Mouse (Mus musculus): ENCODE measurements around the gene Adam12. TPM values are rescaled to one million over a fixed set of nuclear protein-coding genes. Genes with fewer than 3 reads are reported as not detected.

The Adam12 gene
- polyA plus RNA-seq, 1 experiment from 2014 or later, result 0.86 TPM

GRCm38 (mm10) chr7:134207956-134208355, 24.0 kb downstream of the Adam12 start:
- Histone ChIP-seq H3K4me3 (no peak overlapping the region), H3K4me1 (no peaks in the 10 kb centered on the region), H3K27me3 (ENCODE audit: low read depth, poor library complexity, severe bottlenecking) (no peaks in the 10 kb centered on the region), H3K27ac (replicated peaks) (no peak overlapping the region), H3K9me3 (replicated peaks) (no peaks in the 10 kb centered on the region), H3K36me3 (no peaks in the 10 kb centered on the region)
- DNase-seq (ENCODE audit: low spot score), result no peak
- WGBS, result 70% methylated on average over 10 of the region's 10 CpGs

- Histone ChIP-seq H3K4me1 (peaks cover 18% of the 10 kb centered on the region), H3K9me3 (replicated peaks) (no peaks in the 10 kb centered on the region), H3K27ac (replicated peaks) (no peak overlapping the region), H3K36me3 (no peaks in the 10 kb centered on the region), H3K27me3 (ENCODE audit: low read depth, poor library complexity, severe bottlenecking) (no peaks in the 10 kb centered on the region), H3K4me3 (no peak overlapping the region)
- DNase-seq (ENCODE audit: low spot score), result peak; percentile 17
- WGBS, result 28% methylated on average over 3 of the region's 3 CpGs
Measured at GRCm38 (mm10) chr7:134193089-134193488, 38.9 kb downstream of the Adam12 start.

DNA sequence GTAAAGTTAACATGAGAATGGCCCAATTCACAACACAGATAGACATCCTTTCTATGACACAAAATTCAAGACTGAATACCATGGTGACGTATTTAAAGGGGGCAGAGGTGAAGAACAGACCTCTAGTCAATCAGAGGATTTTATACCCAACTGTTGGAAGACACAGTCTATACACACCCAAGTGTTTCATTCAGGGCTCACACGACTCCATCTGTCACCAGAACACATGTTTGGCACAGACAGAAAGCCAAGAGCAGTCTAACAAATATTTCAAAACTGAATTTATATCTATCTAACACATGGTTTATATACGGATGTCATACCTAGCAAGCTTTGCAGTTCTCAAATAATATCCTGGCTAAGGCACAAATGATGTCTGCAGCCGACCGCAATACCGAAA, 41.8 kb downstream of the Adam12 start:
- Histone ChIP-seq H3K4me3 (no peak overlapping the region), H3K27ac (replicated peaks) (no peak overlapping the region), H3K9me3 (replicated peaks) (peaks cover 4% of the 10 kb centered on the region; the same call in 1 of the 2 replicates), H3K36me3 (no peaks in the 10 kb centered on the region), H3K27me3 (ENCODE audit: low read depth, poor library complexity, severe bottlenecking) (no peaks in the 10 kb centered on the region), H3K4me1 (peaks cover 18% of the 10 kb centered on the region)
- 87% methylated on average over 6 of the region's 6 CpGs for WGBS
- no peak for DNase-seq (ENCODE audit: low spot score)

- Histone ChIP-seq H3K27me3 (ENCODE audit: low read depth, poor library complexity, severe bottlenecking) (no peaks in the 10 kb centered on the region), H3K27ac (replicated peaks) (no peak overlapping the region), H3K9me3 (replicated peaks) (peaks cover 9% of the 10 kb centered on the region; the same call in 1 of the 2 replicates), H3K36me3 (no peaks in the 10 kb centered on the region), H3K4me3 (no peak overlapping the region), H3K4me1 (peaks cover 18% of the 10 kb centered on the region)
- WGBS, result 89% methylated on average over 6 of the region's 6 CpGs
- DNase-seq (ENCODE audit: low spot score), result no peak
Measured at GRCm38 (mm10) chr7:134188565-134188964, 43.4 kb downstream of the Adam12 start.

GRCm38 (mm10) chr7:134187946-134188345, 44.0 kb downstream of the Adam12 start:
- Histone ChIP-seq H3K4me1 (peaks cover 12% of the 10 kb centered on the region), H3K27ac (replicated peaks) (no peak overlapping the region), H3K9me3 (replicated peaks) (peaks cover 9% of the 10 kb centered on the region; the same call in 1 of the 2 replicates), H3K4me3 (no peak overlapping the region), H3K36me3 (no peaks in the 10 kb centered on the region), H3K27me3 (ENCODE audit: low read depth, poor library complexity, severe bottlenecking) (no peaks in the 10 kb centered on the region)
- WGBS, result 74% methylated on average over 1 of the region's 1 CpGs
- DNase-seq (ENCODE audit: low spot score), result no peak

GRCm38 (mm10) chr7:134186497-134186896, 45.4 kb downstream of the Adam12 start:
- DNase-seq (ENCODE audit: low spot score), result no peak
- Histone ChIP-seq H3K4me1 (peaks cover 5% of the 10 kb centered on the region; the same call in 1 of the 2 replicates), H3K4me3 (no peak overlapping the region), H3K27me3 (ENCODE audit: low read depth, poor library complexity, severe bottlenecking) (no peaks in the 10 kb centered on the region), H3K36me3 (no peaks in the 10 kb centered on the region), H3K9me3 (replicated peaks) (peaks cover 9% of the 10 kb centered on the region; the same call in 1 of the 2 replicates), H3K27ac (replicated peaks) (no peak overlapping the region)
- 93% methylated on average over 10 of the region's 10 CpGs for WGBS

- Histone ChIP-seq H3K27me3 (ENCODE audit: low read depth, poor library complexity, severe bottlenecking) (no peaks in the 10 kb centered on the region), H3K9me3 (replicated peaks) (peaks cover 9% of the 10 kb centered on the region; the same call in 1 of the 2 replicates), H3K36me3 (no peaks in the 10 kb centered on the region), H3K4me1 (peaks cover 5% of the 10 kb centered on the region; the same call in 1 of the 2 replicates), H3K27ac (replicated peaks) (no peak overlapping the region), H3K4me3 (no peak overlapping the region)
- no peak for DNase-seq (ENCODE audit: low spot score)
- 95% methylated on average over 4 of the region's 4 CpGs for WGBS
Measured at GRCm38 (mm10) chr7:134185751-134186150, 46.2 kb downstream of the Adam12 start.

- WGBS, result 67% methylated on average over 1 of the region's 1 CpGs
- H3K4me3 ChIP-seq, result no peak overlapping the region
- H3K9me3 ChIP-seq (replicated peaks), result peaks cover 9% of the 10 kb centered on the region; the same call in 1 of the 2 replicates
- no peaks in the 10 kb centered on the region for H3K27me3 ChIP-seq (ENCODE audit: low read depth, poor library complexity, severe bottlenecking)
- H3K27ac ChIP-seq (replicated peaks), result no peak overlapping the region
- H3K4me1 ChIP-seq, result no peaks in the 10 kb centered on the region
- no peak for DNase-seq (ENCODE audit: low spot score)
- H3K36me3 ChIP-seq, result no peaks in the 10 kb centered on the region
Measured at GRCm38 (mm10) chr7:134181717-134182116, 50.2 kb downstream of the Adam12 start.

GRCm38 (mm10) chr7:134181056-134181455, 50.9 kb downstream of the Adam12 start:
- DNase-seq (ENCODE audit: low spot score), result no peak
- Histone ChIP-seq H3K27me3 (ENCODE audit: low read depth, poor library complexity, severe bottlenecking) (no peaks in the 10 kb centered on the region), H3K4me3 (no peak overlapping the region), H3K9me3 (replicated peaks) (peaks cover 9% of the 10 kb centered on the region; the same call in 1 of the 2 replicates), H3K4me1 (no peaks in the 10 kb centered on the region), H3K36me3 (no peaks in the 10 kb centered on the region), H3K27ac (replicated peaks) (no peak overlapping the region)
- WGBS, result 89% methylated on average over 1 of the region's 1 CpGs

DNA sequence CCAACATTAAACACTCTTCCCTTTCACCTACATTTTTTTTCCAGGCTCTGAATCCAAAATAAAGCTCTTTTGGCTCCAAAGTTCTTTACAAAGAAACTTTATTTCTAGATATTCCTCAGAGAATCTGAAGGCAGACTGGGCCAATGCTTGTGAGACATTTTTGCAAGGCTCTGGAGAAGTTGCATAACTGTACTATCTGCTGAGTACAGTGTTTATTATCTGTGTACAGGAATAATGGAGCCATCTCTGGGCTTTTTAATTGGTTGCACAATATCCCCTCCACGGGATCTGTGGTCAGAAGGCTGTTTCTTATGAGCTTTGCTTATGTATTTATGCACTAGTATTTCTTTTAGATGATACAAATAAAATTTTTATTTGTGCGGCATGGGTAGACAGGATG, 54.9 kb downstream of the Adam12 start:
- H3K36me3 ChIP-seq, result no peaks in the 10 kb centered on the region
- no peak for DNase-seq (ENCODE audit: low spot score)
- H3K9me3 ChIP-seq (replicated peaks), result no peaks in the 10 kb centered on the region
- H3K27me3 ChIP-seq (ENCODE audit: low read depth, poor library complexity, severe bottlenecking), result no peaks in the 10 kb centered on the region
- WGBS, result 90% methylated on average over 2 of the region's 2 CpGs
- no peaks in the 10 kb centered on the region for H3K4me1 ChIP-seq
- H3K27ac ChIP-seq (replicated peaks), result no peak overlapping the region
- H3K4me3 ChIP-seq, result no peak overlapping the region

DNA sequence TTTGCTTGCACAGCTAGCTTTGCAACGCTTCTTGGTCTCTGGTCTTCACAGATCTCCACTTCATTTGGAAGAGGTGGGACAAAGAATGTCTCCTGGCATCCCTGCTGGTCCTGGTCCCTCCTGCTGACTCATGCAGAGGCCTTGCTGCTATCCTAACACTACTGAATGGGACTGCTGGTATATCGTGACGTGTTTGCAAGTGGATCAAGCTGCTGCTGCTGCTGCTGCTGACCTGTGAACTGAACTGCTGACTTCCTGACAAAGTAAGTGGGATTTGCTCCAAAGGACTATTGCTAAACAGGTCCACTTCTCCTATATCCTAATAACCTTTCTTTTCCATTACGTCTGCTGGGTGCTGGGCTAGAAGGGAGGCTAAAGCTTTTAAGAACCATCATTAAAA, 56.7 kb downstream of the Adam12 start:
- H3K27ac ChIP-seq (replicated peaks), result no peak overlapping the region
- no peaks in the 10 kb centered on the region for H3K9me3 ChIP-seq (replicated peaks)
- no peaks in the 10 kb centered on the region for H3K27me3 ChIP-seq (ENCODE audit: low read depth, poor library complexity, severe bottlenecking)
- H3K4me1 ChIP-seq, result no peaks in the 10 kb centered on the region
- DNase-seq (ENCODE audit: low spot score), result no peak
- WGBS, result 79% methylated on average over 4 of the region's 4 CpGs
- no peaks in the 10 kb centered on the region for H3K36me3 ChIP-seq
- no peak overlapping the region for H3K4me3 ChIP-seq

GRCm38 (mm10) chr7:134173442-134174090, 58.4 kb downstream of the Adam12 start:
- WGBS, result 87% methylated on average over 14 of the region's 14 CpGs
- Histone ChIP-seq H3K9me3 (replicated peaks) (no peaks in the 10 kb centered on the region), H3K27me3 (ENCODE audit: low read depth, poor library complexity, severe bottlenecking) (no peaks in the 10 kb centered on the region), H3K4me1 (no peaks in the 10 kb centered on the region), H3K4me3 (no peak overlapping the region), H3K36me3 (no peaks in the 10 kb centered on the region), H3K27ac (replicated peaks) (no peak overlapping the region)
- DNase-seq (ENCODE audit: low spot score), result no peak

GRCm38 (mm10) chr7:134170180-134170910, 61.6 kb downstream of the Adam12 start:
- 90% methylated on average over 9 of the region's 9 CpGs for WGBS

More at GRCm38 (mm10) chr7:134170180-134170910, 61.6 kb downstream of the Adam12 start:
- no peaks in the 10 kb centered on the region for H3K27me3 ChIP-seq (ENCODE audit: low read depth, poor library complexity, severe bottlenecking)
- no peaks in the 10 kb centered on the region for H3K4me1 ChIP-seq
- no peak overlapping the region for H3K4me3 ChIP-seq
- H3K36me3 ChIP-seq, result no peaks in the 10 kb centered on the region
- H3K9me3 ChIP-seq (replicated peaks), result no peaks in the 10 kb centered on the region
- DNase-seq (ENCODE audit: low spot score), result no peak
- no peak overlapping the region for H3K27ac ChIP-seq (replicated peaks)
